Mouse (Mus musculus) cerebellum, adult 8-10 months (tissue): ENCODE results near the gene Pgbd1.
A peak's percentile ranks its signal among the peaks of the same experiment; 100 is the strongest.
"Not testable (repeated sequence)": the region's sequence is repeated elsewhere in the genome, so short reads cannot be mapped to it uniquely, and the experiment has no call there.

Source experiments
- DNase-seq: peaks from one replicate; pipeline ENCODE4 v3.0.0; 2022

The Pgbd1 gene

GRCm38 (mm10) chr13:21440503-21441206 lies at the start of gene Pgbd1:
TSS of gene Pgbd1 (minus strand) at chr13:21441058.
- DNase-seq = peak; percentile 75

- DNase-seq = no peak
These were observed 46.0 kb upstream of the Pgbd1 start for GRCm38 (mm10) chr13:21486881-21487280.

GRCm38 (mm10) chr13:21478759-21479670 lies 38.2 kb upstream of the Pgbd1 start, which contains the start of the genes Zkscan4 and Gm10065:
TSS of gene Zkscan4 (plus strand) at chr13:21478907.
TSS of gene Gm10065 (minus strand) at chr13:21479441.
- peak; percentile 77 for DNase-seq

- DNase-seq = no peak
These were observed 31.6 kb upstream of the Pgbd1 start for GRCm38 (mm10) chr13:21472427-21472826.

- DNase-seq = no peak
These were observed 28.2 kb upstream of the Pgbd1 start for GRCm38 (mm10) chr13:21469097-21469496.

- DNase-seq = peak; percentile 82
These were observed 27.5 kb upstream of the Pgbd1 start, which contains the start of gene Nkapl for GRCm38 (mm10) chr13:21468061-21469019. TSS of gene Nkapl (minus strand) at chr13:21468509.

- no peak for DNase-seq
These were observed 26.5 kb upstream of the Pgbd1 start for GRCm38 (mm10) chr13:21467336-21467735.

- not testable (repeated sequence) for DNase-seq
These were observed 21.7 kb upstream of the Pgbd1 start for GRCm38 (mm10) chr13:21462516-21462915.

- no peak for DNase-seq
These were observed 15.5 kb upstream of the Pgbd1 start for GRCm38 (mm10) chr13:21456347-21456746.

- DNase-seq = no peak
These were observed 13.3 kb upstream of the Pgbd1 start for GRCm38 (mm10) chr13:21454133-21454532.

GRCm38 (mm10) chr13:21453449-21453848 lies 12.6 kb upstream of the Pgbd1 start, which contains the start of gene Zscan26:
TSS of gene Zscan26 (minus strand) at chr13:21453730.
- DNase-seq = peak; percentile 82

- DNase-seq = no peak
These were observed 12.2 kb upstream of the Pgbd1 start for GRCm38 (mm10) chr13:21453042-21453441.

- no peak for DNase-seq
These were observed 7.2 kb upstream of the Pgbd1 start for GRCm38 (mm10) chr13:21447856-21448614.

GRCm38 (mm10) chr13:21446796-21447195 lies 5.9 kb upstream of the Pgbd1 start:
- DNase-seq = no peak

- DNase-seq = no peak
These were observed 332 bp upstream of the Pgbd1 start for GRCm38 (mm10) chr13:21441207-21441572.

- DNase-seq = no peak
These were observed 5.4 kb downstream of the Pgbd1 start for GRCm38 (mm10) chr13:21435476-21435875.

GRCm38 (mm10) chr13:21427631-21428030 lies 13.2 kb downstream of the Pgbd1 start:
- DNase-seq = no peak

- no peak for DNase-seq
These were observed 17.6 kb downstream of the Pgbd1 start for GRCm38 (mm10) chr13:21423301-21423700.

- no peak for DNase-seq
These were observed 22.0 kb downstream of the Pgbd1 start for GRCm38 (mm10) chr13:21418865-21419264.

GRCm38 (mm10) chr13:21417298-21418010 lies 23.4 kb downstream of the Pgbd1 start:
- DNase-seq = no peak

GRCm38 (mm10) chr13:21415750-21416149 lies 25.1 kb downstream of the Pgbd1 start:
- DNase-seq = no peak
